Mouse (Mus musculus) G1E (cell line): ENCODE data around the gene Pbx1. TPM values are rescaled to one million over a fixed set of nuclear protein-coding genes. Genes with fewer than 3 reads are reported as not detected.

Experiments used
- ATAC-seq: 2 replicates; pipeline ENCODE4 v1.8.0; 2016; ENCODE audit warnings: mild to moderate bottlenecking; ENCODE audit not compliant: insufficient number of reproducible peaks, poor library complexity, low FRiP score, severe bottlenecking; ENCODE audit errors: extremely low read depth
- DNase-seq: peaks from one replicate; pipeline ENCODE4 v3.0.0; 2012; ENCODE audit warnings: low spot score
- H3K27me3 ChIP-seq: 2 replicates; pipeline ENCODE4 v1.6.1; 2012; ENCODE audit warnings: mild to moderate bottlenecking, low read length, inconsistent platforms; ENCODE audit not compliant: insufficient read depth
- H3K36me3 ChIP-seq: replicated peaks from 2 replicates; pipeline ENCODE3; 2012; ENCODE audit warnings: mild to moderate bottlenecking, inconsistent platforms
- H3K4me1 ChIP-seq: 2 replicates; pipeline ENCODE4 v1.6.1; 2012; ENCODE audit warnings: low read depth, low read length, inconsistent platforms, mixed read lengths; ENCODE audit not compliant: insufficient read depth
- H3K4me3 ChIP-seq: 2 replicates; pipeline ENCODE4 v1.5.1; 2012; ENCODE audit warnings: low read depth, mild to moderate bottlenecking, inconsistent platforms, low read length, moderate library complexity, mixed read lengths
- H3K9me3 ChIP-seq: replicated peaks from 2 replicates; pipeline ENCODE4 v1.6.1; 2012; ENCODE audit warnings: inconsistent platforms
- CTCF ChIP-seq: IDR thresholded peaks from 2 replicates; pipeline ENCODE4 v1.5.1; 2012; ENCODE audit warnings: low read depth, low read length, inconsistent platforms, mixed read lengths
- GATA1 ChIP-seq: IDR thresholded peaks from 2 replicates; pipeline ENCODE4 v1.6.1; 2012; ENCODE audit warnings: borderline replicate concordance, low read length, inconsistent platforms, mixed read lengths
- GATA2 ChIP-seq: IDR thresholded peaks from 2 replicates; pipeline ENCODE4 v1.6.1; 2012; ENCODE audit warnings: low read depth, low read length, inconsistent platforms, borderline replicate concordance
- POLR2AphosphoS5 ChIP-seq: IDR thresholded peaks from 2 replicates; pipeline ENCODE4 v1.6.1; 2012; ENCODE audit warnings: low read depth, low read length, inconsistent platforms; ENCODE audit not compliant: insufficient replicate concordance
- TAL1 ChIP-seq: conservative IDR thresholded peaks from 2 replicates; pipeline ENCODE4 v1.6.1; 2012; ENCODE audit warnings: low read depth, low read length, inconsistent platforms, mixed read lengths
- polyA plus RNA-seq: library from polyadenylated mRNA; stranded (reverse); fragments of >175 nt; gene quantifications from 2 replicates; pipeline ENCODE4 v1.2.3, GENCODE M21; 2012
- total RNA-seq, 2 experiments: library from RNA; stranded (forward) in 1 of 2; stranded (reverse) in 1 of 2; fragments of 200-1000 nt in 1 of 2; fragments of >200 nt in 1 of 2; fragmentation: Nextera tagmentation in 1 of 2; gene quantifications; 2 replicates each; pipeline ENCODE4 v1.2.3; 2014 to 2017

The Pbx1 gene
- total and polyA plus RNA-seq, 3 experiments = 0.11 to 0.23 TPM; not detected in 1

- H3K4me3 ChIP-seq = no peak overlapping the region
- H3K9me3 ChIP-seq = peaks cover 43% of the 10 kb centered on the region
- H3K27me3 ChIP-seq = no peaks in the 10 kb centered on the region
- TF ChIP-seq CTCF = no peak
- TF ChIP-seq GATA1 = no peak
- TF ChIP-seq GATA2 = no peak
- TF ChIP-seq TAL1 = no peak
- TF ChIP-seq POLR2AphosphoS5 = no peak
- no peak for ATAC-seq
- no peaks in the 10 kb centered on the region for H3K4me1 ChIP-seq
- no peak for DNase-seq
- no peaks in the 10 kb centered on the region for H3K36me3 ChIP-seq
Measured at GRCm38 (mm10) chr1:168341863-168342262, 90.2 kb downstream of the Pbx1 start.

GRCm38 (mm10) chr1:168341368-168341767 lies 90.7 kb downstream of the Pbx1 start:
- DNase-seq (no peak), ATAC-seq (no peak)
- TF ChIP-seq GATA1 (no peak), TAL1 (no peak), GATA2 (no peak), CTCF (no peak), POLR2AphosphoS5 (no peak)
- Histone ChIP-seq H3K4me1 (no peaks in the 10 kb centered on the region), H3K27me3 (no peaks in the 10 kb centered on the region), H3K9me3 (peaks cover 39% of the 10 kb centered on the region), H3K4me3 (no peak overlapping the region), H3K36me3 (no peaks in the 10 kb centered on the region)

- Histone ChIP-seq H3K4me1 (no peaks in the 10 kb centered on the region), H3K9me3 (peaks cover 49% of the 10 kb centered on the region), H3K27me3 (no peaks in the 10 kb centered on the region), H3K36me3 (no peaks in the 10 kb centered on the region), H3K4me3 (no peak overlapping the region)
- DNase-seq = no peak
- no peak for TF ChIP-seq CTCF
- TF ChIP-seq GATA2 = no peak
- TF ChIP-seq GATA1 = no peak
- no peak for TF ChIP-seq TAL1
- TF ChIP-seq POLR2AphosphoS5 = no peak
- ATAC-seq = no peak
Measured at GRCm38 (mm10) chr1:168336238-168336818, 95.7 kb downstream of the Pbx1 start.

GRCm38 (mm10) chr1:168334831-168335574 lies 97.1 kb downstream of the Pbx1 start:
- Histone ChIP-seq H3K9me3 (peaks cover 53% of the 10 kb centered on the region), H3K36me3 (no peaks in the 10 kb centered on the region), H3K4me1 (no peaks in the 10 kb centered on the region), H3K27me3 (no peaks in the 10 kb centered on the region), H3K4me3 (no peak overlapping the region)
- TF ChIP-seq GATA2 (no peak), POLR2AphosphoS5 (no peak), TAL1 (no peak), GATA1 (no peak), CTCF (no peak)
- ATAC-seq (no peak), DNase-seq (no peak)

GRCm38 (mm10) chr1:168332056-168332455 lies 100.0 kb downstream of the Pbx1 start:
- H3K27me3 ChIP-seq = no peaks in the 10 kb centered on the region
- no peaks in the 10 kb centered on the region for H3K4me1 ChIP-seq
- ATAC-seq = no peak
- TF ChIP-seq GATA2 (no peak), POLR2AphosphoS5 (no peak), TAL1 (no peak), CTCF (no peak), GATA1 (no peak)
- H3K4me3 ChIP-seq = no peak overlapping the region
- H3K9me3 ChIP-seq = peaks cover 59% of the 10 kb centered on the region
- no peaks in the 10 kb centered on the region for H3K36me3 ChIP-seq
- DNase-seq = no peak

- Histone ChIP-seq H3K9me3 (peaks cover 59% of the 10 kb centered on the region), H3K4me3 (no peak overlapping the region), H3K4me1 (no peaks in the 10 kb centered on the region), H3K27me3 (no peaks in the 10 kb centered on the region), H3K36me3 (no peaks in the 10 kb centered on the region)
- TF ChIP-seq GATA2 (no peak), TAL1 (no peak), CTCF (no peak), POLR2AphosphoS5 (no peak)
- ATAC-seq (no peak), DNase-seq (no peak)
Measured at GRCm38 (mm10) chr1:168328236-168328605, 103.8 kb downstream of the Pbx1 start.
